Mouse (Mus musculus): ENCODE data around the gene Eef1a1.
A peak's percentile ranks its signal among the peaks of the same experiment; 100 is the strongest.
"Not testable (repeated sequence)": the region's sequence is repeated elsewhere in the genome, so short reads cannot be mapped to it uniquely, and the experiment has no call there.

Eef1a1 gene

GRCm38 (mm10) chr9:78478009-78478605 lies 10.8 kb downstream of the Eef1a1 start:
- not testable (repeated sequence) for DNase-seq (ENCODE audit: extremely low read depth, insufficient read length, low spot score)

GRCm38 (mm10) chr9:78477021-78477551 lies 11.9 kb downstream of the Eef1a1 start:
- DNase-seq (ENCODE audit: extremely low read depth, insufficient read length, low spot score): peak; percentile 35

- DNase-seq (ENCODE audit: extremely low read depth, insufficient read length, low spot score): peak; percentile 38
Observed at GRCm38 (mm10) chr9:78476531-78477020, 12.4 kb downstream of the Eef1a1 start.

- peak; percentile 52 for DNase-seq (ENCODE audit: extremely low read depth, insufficient read length, low spot score)
Observed at GRCm38 (mm10) chr9:78475873-78476272, 13.1 kb downstream of the Eef1a1 start.

GRCm38 (mm10) chr9:78475383-78475780 lies 13.6 kb downstream of the Eef1a1 start:
- DNase-seq (ENCODE audit: extremely low read depth, insufficient read length, low spot score): peak; percentile 18

- peak; percentile 18 for DNase-seq (ENCODE audit: extremely low read depth, insufficient read length, low spot score)
Observed at GRCm38 (mm10) chr9:78474771-78475382, 14.1 kb downstream of the Eef1a1 start.

GRCm38 (mm10) chr9:78474270-78474669 lies 14.7 kb downstream of the Eef1a1 start:
- peak; percentile 11 for DNase-seq (ENCODE audit: extremely low read depth, insufficient read length, low spot score)

- DNase-seq (ENCODE audit: extremely low read depth, insufficient read length, low spot score): peak; percentile 6
Observed at GRCm38 (mm10) chr9:78473588-78473987, 15.4 kb downstream of the Eef1a1 start.

GRCm38 (mm10) chr9:78465725-78466124 lies 23.2 kb downstream of the Eef1a1 start:
- no peak for DNase-seq (ENCODE audit: extremely low read depth, insufficient read length, low spot score)

GRCm38 (mm10) chr9:78463337-78463736 lies 25.6 kb downstream of the Eef1a1 start:
- no peak for DNase-seq (ENCODE audit: extremely low read depth, insufficient read length, low spot score)

GRCm38 (mm10) chr9:78457026-78457425 lies 31.9 kb downstream of the Eef1a1 start:
- DNase-seq (ENCODE audit: extremely low read depth, insufficient read length, low spot score): no peak

- no peak for DNase-seq (ENCODE audit: extremely low read depth, insufficient read length, low spot score)
Observed at GRCm38 (mm10) chr9:78451382-78451781, 37.6 kb downstream of the Eef1a1 start.

GRCm38 (mm10) chr9:78450404-78450803 lies 38.5 kb downstream of the Eef1a1 start:
- no peak for DNase-seq (ENCODE audit: extremely low read depth, insufficient read length, low spot score)

GRCm38 (mm10) chr9:78447973-78448873 lies 40.7 kb downstream of the Eef1a1 start, which contains the start of the genes Mto1 and Gm17324:
Mto1 (plus strand) TSS chr9:78448208.
Gm17324 (minus strand) TSS chr9:78448786.
- DNase-seq (ENCODE audit: extremely low read depth, insufficient read length, low spot score): peak; percentile 90

GRCm38 (mm10) chr9:78447606-78447972 lies 41.4 kb downstream of the Eef1a1 start:
- no peak for DNase-seq (ENCODE audit: extremely low read depth, insufficient read length, low spot score)

- DNase-seq (ENCODE audit: extremely low read depth, insufficient read length, low spot score): peak; percentile 86
Observed at GRCm38 (mm10) chr9:78442579-78443392, 46.2 kb downstream of the Eef1a1 start, which contains the start of gene Cgas. Cgas (minus strand) TSS chr9:78443237.

GRCm38 (mm10) chr9:78442237-78442578 lies 46.7 kb downstream of the Eef1a1 start:
- DNase-seq (ENCODE audit: extremely low read depth, insufficient read length, low spot score): no peak

- no peak for DNase-seq (ENCODE audit: extremely low read depth, insufficient read length, low spot score)
Observed at GRCm38 (mm10) chr9:78439426-78439825, 49.5 kb downstream of the Eef1a1 start.

GRCm38 (mm10) chr9:78432471-78432870 lies 56.5 kb downstream of the Eef1a1 start:
- no peak for DNase-seq (ENCODE audit: extremely low read depth, insufficient read length, low spot score)

- DNase-seq (ENCODE audit: extremely low read depth, insufficient read length, low spot score): no peak
Observed at GRCm38 (mm10) chr9:78430486-78430885, 58.5 kb downstream of the Eef1a1 start.

Measured in 3134 (cell line).